Mouse (Mus musculus) limb, embryonic 14.5 days (tissue): Measurements from ENCODE around the gene Ksr2. TPM values are rescaled to one million over a fixed set of nuclear protein-coding genes. Genes with fewer than 3 reads are reported as not detected.

Source experiments
- ATAC-seq: fragments of 200-750 bp; cut with Nextera tagmentation; 2 replicates; pipeline ENCODE4 v1.8.0; 2017; ENCODE audit warnings: low read depth, moderate number of reproducible peaks, moderate TSS enrichment; ENCODE audit not compliant: low FRiP score
- DNase-seq: peaks from one replicate; pipeline ENCODE4 v3.0.0-alpha.2; 2015; ENCODE audit warnings: low spot score
- H3K27ac ChIP-seq: fragments of 300-500 bp; sonication (generic); replicated peaks from 2 replicates; pipeline ENCODE4 v1.5.1; 2014; ENCODE audit warnings: low read depth, mild to moderate bottlenecking, low read length, moderate library complexity, mixed read lengths
- H3K27me3 ChIP-seq: fragments of 300-500 bp; sonication (generic); 2 replicates; pipeline ENCODE4 v1.6.1; 2014; ENCODE audit warnings: low read length, mixed read lengths; ENCODE audit not compliant: control insufficient read depth, insufficient read depth
- H3K36me3 ChIP-seq: fragments of 300-500 bp; sonication (generic); 2 replicates; pipeline ENCODE4 v1.6.1; 2014; ENCODE audit warnings: mild to moderate bottlenecking, low read length, moderate library complexity, mixed read lengths; ENCODE audit not compliant: control insufficient read depth, insufficient read depth
- H3K4me1 ChIP-seq: fragments of 300-500 bp; sonication (generic); 2 replicates; pipeline ENCODE4 v1.6.1; 2014; ENCODE audit warnings: antibody characterized with exemption, low read length, mixed read lengths; ENCODE audit not compliant: control insufficient read depth, insufficient read depth
- H3K4me2 ChIP-seq: fragments of 300-500 bp; sonication (generic); replicated peaks from 2 replicates; pipeline ENCODE4 v1.6.1; 2014; ENCODE audit warnings: low read depth, mild to moderate bottlenecking, low read length, moderate library complexity; ENCODE audit not compliant: severe bottlenecking
- H3K4me3 ChIP-seq: fragments of 300-500 bp; sonication (generic); replicated peaks from 2 replicates; pipeline ENCODE4 v1.5.1; 2014; ENCODE audit warnings: low read length
- H3K9ac ChIP-seq: fragments of 300-500 bp; sonication (generic); 2 replicates; pipeline ENCODE4 v1.6.1; 2014; ENCODE audit warnings: mild to moderate bottlenecking, low read depth, low read length, moderate library complexity; ENCODE audit not compliant: severe bottlenecking
- H3K9me3 ChIP-seq: fragments of 300-500 bp; sonication (generic); 2 replicates; pipeline ENCODE4 v1.6.1; 2016; ENCODE audit warnings: low read length; ENCODE audit not compliant: control insufficient read depth
- POLR2A ChIP-seq: fragments of 200-500 bp; IDR thresholded peaks from 2 replicates; pipeline ENCODE4 v1.8.0; 2012; ENCODE audit warnings: inconsistent platforms, mild to moderate bottlenecking, moderate library complexity, borderline replicate concordance; ENCODE audit not compliant: insufficient read depth, insufficient read length; ENCODE audit errors: extremely low read depth
- WGBS: fragments of 180-500 bp; shearing (Covaris S2); extraction: QIAGEN DNeasy Blood & Tissue Kit; methylation state at CpG from one replicate; pipeline ENCODE4 v1.1.7; 2014; 5-methylcytosine and 5-hydroxymethylcytosine counted together
- polyA plus RNA-seq, 2 experiments: library from polyadenylated mRNA; depleted of rRNA in 1 of 2; stranded (reverse) in 1 of 2; unstranded in 1 of 2; fragments of >200 nt; fragmentation: Nextera tagmentation in 1 of 2; extraction: Ambion mirVana in 1 of 2; gene quantifications; 2 replicates each; pipeline versions ENCODE4 v1.2.1 to v1.2.3; 2012 to 2014

Ksr2 gene
- polyA plus RNA-seq, 2 experiments = 0.08 to 0.13 TPM

DNA sequence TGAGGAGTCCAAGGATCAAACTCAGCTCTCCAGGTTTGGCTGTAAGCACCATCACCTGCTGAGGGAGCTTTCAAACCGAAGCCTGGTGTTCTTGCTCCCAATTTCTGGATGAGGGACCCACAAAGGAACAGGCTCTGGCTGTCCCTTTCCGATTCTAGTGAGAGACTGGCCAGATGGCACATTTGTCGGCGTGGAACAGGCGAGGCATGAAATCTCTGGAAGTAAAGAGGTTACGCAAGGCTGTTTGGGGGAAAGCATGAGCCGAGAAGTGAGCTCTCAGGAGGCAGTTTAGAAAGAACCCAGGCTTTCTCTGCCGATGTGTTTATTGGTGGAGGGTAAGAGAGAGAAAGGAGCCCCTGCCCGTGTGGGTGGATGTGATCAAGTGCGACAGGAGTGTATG, 109.2 kb downstream of the Ksr2 start:
- no peak overlapping the region for H3K4me2 ChIP-seq
- no peak overlapping the region for H3K4me3 ChIP-seq
- no peaks in the 10 kb centered on the region for H3K9me3 ChIP-seq
- 86% methylated on average over 10 of the region's 10 CpGs for WGBS
- no peak for ATAC-seq
- DNase-seq = no peak
- no peaks in the 10 kb centered on the region for H3K36me3 ChIP-seq
- no peaks in the 10 kb centered on the region for H3K27me3 ChIP-seq
- TF ChIP-seq POLR2A = no peak
- H3K27ac ChIP-seq = no peak overlapping the region
- H3K9ac ChIP-seq = no peak overlapping the region
- H3K4me1 ChIP-seq = peaks cover 4% of the 10 kb centered on the region

DNA sequence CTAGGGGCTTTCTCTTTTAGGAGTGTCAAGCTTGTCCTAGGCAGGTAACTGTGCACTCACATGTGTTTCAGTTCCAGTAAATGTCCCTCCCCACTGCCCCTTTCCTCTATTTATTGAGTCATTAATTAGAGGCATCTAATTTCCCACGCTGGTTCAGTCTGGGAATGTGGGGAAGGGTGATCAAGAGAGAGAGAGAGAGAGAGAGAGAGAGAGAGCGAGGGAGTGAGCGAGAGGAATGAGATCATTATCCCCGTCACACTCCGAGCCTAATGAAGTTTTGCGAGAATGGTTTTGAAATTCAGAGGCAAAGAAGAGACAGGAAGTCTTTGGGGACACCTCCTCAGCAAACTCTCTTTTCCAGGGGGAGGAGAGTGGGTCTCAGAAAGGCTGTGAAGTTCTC, 117.2 kb downstream of the Ksr2 start:
- Histone ChIP-seq H3K9me3 (no peaks in the 10 kb centered on the region), H3K27ac (no peak overlapping the region), H3K4me3 (no peak overlapping the region), H3K4me1 (0 out of 2 replicates have a peak, but pooled peaks cover 8% of the 10 kb centered on the region), H3K27me3 (no peaks in the 10 kb centered on the region), H3K9ac (no peak overlapping the region), H3K4me2 (no peak overlapping the region), H3K36me3 (no peaks in the 10 kb centered on the region)
- WGBS = 38% methylated on average over 6 of the region's 6 CpGs
- ATAC-seq (no peak), DNase-seq (no peak)
- TF ChIP-seq POLR2A = no peak

- no peak for DNase-seq
- H3K4me1 ChIP-seq = 0 out of 2 replicates have a peak, but pooled peaks cover under 1% of the 10 kb centered on the region
- no peak overlapping the region for H3K4me3 ChIP-seq
- no peaks in the 10 kb centered on the region for H3K27me3 ChIP-seq
- no peak overlapping the region for H3K9ac ChIP-seq
- H3K27ac ChIP-seq = no peak overlapping the region
- no peak for ATAC-seq
- WGBS = 77% methylated on average over 3 of the region's 3 CpGs
- no peaks in the 10 kb centered on the region for H3K36me3 ChIP-seq
- no peak overlapping the region for H3K4me2 ChIP-seq
- no peaks in the 10 kb centered on the region for H3K9me3 ChIP-seq
- no peak for TF ChIP-seq POLR2A
Measured at GRCm38 (mm10) chr5:117539221-117539620, 125.4 kb downstream of the Ksr2 start.

GRCm38 (mm10) chr5:117541654-117542053, 127.9 kb downstream of the Ksr2 start:
- Histone ChIP-seq H3K4me2 (no peak overlapping the region), H3K9ac (no peak overlapping the region), H3K4me3 (no peak overlapping the region), H3K27me3 (no peaks in the 10 kb centered on the region), H3K4me1 (no peaks in the 10 kb centered on the region), H3K27ac (no peak overlapping the region), H3K36me3 (no peaks in the 10 kb centered on the region), H3K9me3 (no peaks in the 10 kb centered on the region)
- DNase-seq (no peak), ATAC-seq (no peak)
- no peak for TF ChIP-seq POLR2A
- 36% methylated on average over 8 of the region's 8 CpGs for WGBS

DNA sequence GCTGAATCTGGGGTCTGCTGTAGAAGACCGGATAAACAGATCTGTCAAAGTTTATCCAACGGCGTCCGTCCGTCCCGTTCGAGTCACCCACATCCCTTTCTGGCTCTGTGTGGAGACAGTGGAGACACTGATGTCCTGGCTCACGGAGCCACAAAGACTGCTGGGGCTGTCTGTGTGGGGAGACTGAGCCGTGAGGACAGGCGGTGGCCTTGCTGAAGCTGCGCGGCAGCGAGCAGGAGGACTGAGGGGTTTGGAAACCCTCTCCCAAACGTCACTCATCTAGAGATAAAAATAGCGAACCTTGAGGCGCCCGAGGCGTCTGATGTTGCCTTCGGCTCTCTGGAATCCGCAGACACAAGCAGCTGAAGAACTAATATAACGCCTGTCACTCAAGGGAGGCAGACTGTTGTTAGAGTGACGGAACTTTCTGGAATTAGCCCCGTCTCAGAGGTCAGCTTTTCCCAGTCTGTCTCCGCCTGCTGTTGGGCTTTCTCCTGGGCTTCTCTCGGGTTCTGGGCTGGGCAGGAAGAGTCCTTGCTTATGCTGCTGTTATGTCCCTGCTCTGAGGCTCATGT, 133.0 kb downstream of the Ksr2 start:
- Histone ChIP-seq H3K4me2 (no peak overlapping the region), H3K27ac (no peak overlapping the region), H3K9me3 (no peaks in the 10 kb centered on the region), H3K27me3 (no peaks in the 10 kb centered on the region), H3K4me3 (no peak overlapping the region), H3K36me3 (no peaks in the 10 kb centered on the region), H3K4me1 (peaks cover 8% of the 10 kb centered on the region; the same call in 1 of the 2 replicates), H3K9ac (no peak overlapping the region)
- peak; percentile 64 for ATAC-seq
- 69% methylated on average over 25 of the region's 25 CpGs for WGBS
- peak; percentile 31 for DNase-seq
- no peak for TF ChIP-seq POLR2A

DNA sequence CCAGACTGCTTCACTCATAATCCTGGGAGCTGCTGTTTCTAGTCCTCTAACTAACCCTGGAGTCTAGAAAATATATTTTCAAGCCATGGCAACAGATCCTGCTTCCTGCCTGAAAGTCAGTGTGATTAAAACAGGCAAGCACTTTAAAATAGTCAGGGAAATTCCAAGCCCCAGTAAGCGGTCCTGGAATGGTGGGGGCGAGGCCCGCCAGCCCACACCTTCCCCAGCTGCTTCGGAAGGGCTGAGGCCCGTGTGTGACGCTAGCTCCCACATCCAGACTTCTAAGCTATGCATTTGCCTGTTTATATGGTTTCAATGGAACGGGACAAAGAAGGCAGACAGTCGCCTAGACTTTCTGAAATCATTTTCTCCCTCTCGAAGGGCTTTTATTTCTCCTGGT, 137.2 kb downstream of the Ksr2 start:
- WGBS = 20% methylated on average over 9 of the region's 9 CpGs
- no peak overlapping the region for H3K9ac ChIP-seq
- no peak for TF ChIP-seq POLR2A
- H3K9me3 ChIP-seq = peaks cover 5% of the 10 kb centered on the region; the same call in 1 of the 2 replicates
- ATAC-seq (peak; percentile 73), DNase-seq (peak; percentile 33)
- H3K27ac ChIP-seq = no peak overlapping the region
- H3K27me3 ChIP-seq = no peaks in the 10 kb centered on the region
- H3K36me3 ChIP-seq = no peaks in the 10 kb centered on the region
- H3K4me2 ChIP-seq = no peak overlapping the region
- no peak overlapping the region for H3K4me3 ChIP-seq
- H3K4me1 ChIP-seq = peaks cover 8% of the 10 kb centered on the region; the same call in 1 of the 2 replicates
